Mouse (Mus musculus): ENCODE results near the gene Kri1. TPM values are rescaled to one million over a fixed set of nuclear protein-coding genes. Genes with fewer than 3 reads are reported as not detected.
"Not testable (repeated sequence)": the region's sequence is repeated elsewhere in the genome, so short reads cannot be mapped to it uniquely, and the experiment has no call there.

Kri1 gene
- total RNA-seq, 2 experiments from 2014 or later, result 32.6 to 44.4 TPM

GRCm38 (mm10) chr9:21318792-21319191 is 31.0 kb upstream of the Kri1 start:
- intact Hi-C loops (cut with DNase I), result no loop called here
- DNase-seq (ENCODE audit: low spot score in 2 of 2), result no peak

- DNase-seq (ENCODE audit: low spot score in 2 of 2), result no peak
- intact Hi-C loops (cut with DNase I), result no loop called here
Measured at GRCm38 (mm10) chr9:21316696-21317095, 28.9 kb upstream of the Kri1 start.

GRCm38 (mm10) chr9:21315421-21315820 is 27.7 kb upstream of the Kri1 start:
- intact Hi-C loops (cut with DNase I), result no loop called here

GRCm38 (mm10) chr9:21314367-21315140 is 26.8 kb upstream of the Kri1 start:
- no peak for DNase-seq (ENCODE audit: low spot score in 2 of 2)
- intact Hi-C loops (cut with DNase I), result no loop called here

More at GRCm38 (mm10) chr9:21315421-21315820, 27.7 kb upstream of the Kri1 start:
- no peak for DNase-seq (ENCODE audit: low spot score in 2 of 2)

GRCm38 (mm10) chr9:21313394-21313793 is 25.6 kb upstream of the Kri1 start:
- intact Hi-C loops (cut with DNase I), result loop anchor here (2.0 kb wide), 2 partner anchors 43 to 97 kb away; partner anchors contain the start of gene Qtrt1
- peak; percentile 76 to 78 for DNase-seq (ENCODE audit: low spot score in 2 of 2)

- no peak for DNase-seq (ENCODE audit: low spot score in 2 of 2)
- intact Hi-C loops (cut with DNase I), result loop anchor here (2.0 kb wide), 2 partner anchors 45 to 99 kb away; partner anchors contain the start of gene Qtrt1
Measured at GRCm38 (mm10) chr9:21312134-21312533, 24.4 kb upstream of the Kri1 start, which contains the start of gene Ap1m2. TSS of gene Ap1m2 (minus strand) at chr9:21312337.

- no peak for DNase-seq (ENCODE audit: low spot score in 2 of 2)
- intact Hi-C loops (cut with DNase I), result loop anchor here (2.0 kb wide), 2 partner anchors 45 to 99 kb away; partner anchors contain the start of gene Qtrt1
Measured at GRCm38 (mm10) chr9:21311695-21312094, 23.9 kb upstream of the Kri1 start.

GRCm38 (mm10) chr9:21309150-21309741 is 21.5 kb upstream of the Kri1 start:
- intact Hi-C loops (cut with DNase I), result no loop called here
- no peak for DNase-seq (ENCODE audit: low spot score in 2 of 2)

- DNase-seq (ENCODE audit: low spot score in 2 of 2), result no peak
- intact Hi-C loops (cut with DNase I), result no loop called here
Measured at GRCm38 (mm10) chr9:21305065-21305464, 17.3 kb upstream of the Kri1 start.

- intact Hi-C loops (cut with DNase I), result no loop called here
- DNase-seq (ENCODE audit: low spot score in 2 of 2), result no peak
Measured at GRCm38 (mm10) chr9:21299014-21299413, 11.2 kb upstream of the Kri1 start.

GRCm38 (mm10) chr9:21292271-21292670 is 4.5 kb upstream of the Kri1 start:
- DNase-seq (ENCODE audit: low spot score in 2 of 2), result no peak
- intact Hi-C loops (cut with DNase I), result no loop called here

GRCm38 (mm10) chr9:21291868-21292267 is 4.1 kb upstream of the Kri1 start:
- DNase-seq (ENCODE audit: low spot score in 2 of 2); intact Hi-C loops (cut with DNase I): not testable (repeated sequence)

GRCm38 (mm10) chr9:21291022-21291787 is 3.4 kb upstream of the Kri1 start, which contains the start of gene Cdkn2d:
TSS of gene Cdkn2d (minus strand) at chr9:21291407.
- peak; percentile 99 to 100 for DNase-seq (ENCODE audit: low spot score in 2 of 2)
- intact Hi-C loops (cut with DNase I), result no loop called here

GRCm38 (mm10) chr9:21290589-21290988 is 2.8 kb upstream of the Kri1 start:
- intact Hi-C loops (cut with DNase I), result no loop called here

GRCm38 (mm10) chr9:21289337-21289671 is 1.5 kb upstream of the Kri1 start:
- intact Hi-C loops (cut with DNase I), result no loop called here
- no peak for DNase-seq (ENCODE audit: low spot score in 2 of 2)

More at GRCm38 (mm10) chr9:21290589-21290988, 2.8 kb upstream of the Kri1 start:
- DNase-seq (ENCODE audit: low spot score in 2 of 2), result no peak

- DNase-seq (ENCODE audit: low spot score in 2 of 2), result no peak
- intact Hi-C loops (cut with DNase I), result no loop called here
Measured at GRCm38 (mm10) chr9:21288404-21289336, 901 bp upstream of the Kri1 start.

- intact Hi-C loops (cut with DNase I), result no loop called here
- DNase-seq (ENCODE audit: low spot score in 2 of 2), result no peak
Measured at GRCm38 (mm10) chr9:21286753-21287152, 1.0 kb downstream of the Kri1 start.

GRCm38 (mm10) chr9:21283994-21284393 is 3.8 kb downstream of the Kri1 start:
- no peak for DNase-seq (ENCODE audit: low spot score in 2 of 2)
- intact Hi-C loops (cut with DNase I), result no loop called here

- intact Hi-C loops (cut with DNase I), result no loop called here
- DNase-seq (ENCODE audit: low spot score in 2 of 2), result no peak
Measured at GRCm38 (mm10) chr9:21283591-21283990, 4.2 kb downstream of the Kri1 start.

Measured in left cerebral cortex, postnatal 36 days (tissue).